Mouse (Mus musculus) neural tube, embryonic 15.5 days (tissue): ENCODE results near the gene Gfm2. TPM values are rescaled to one million over a fixed set of nuclear protein-coding genes. Genes with fewer than 3 reads are reported as not detected.

Experiments used
- ATAC-seq: fragments of 200-750 bp; cut with Nextera tagmentation; 2 replicates; pipeline ENCODE4 v1.8.0; 2017; ENCODE audit warnings: mild to moderate bottlenecking, moderate TSS enrichment, moderate library complexity; ENCODE audit not compliant: low FRiP score
- H3K27ac ChIP-seq: fragments of 300-500 bp; sonication (generic); replicated peaks from 2 replicates; pipeline ENCODE4 v1.5.1; 2015; ENCODE audit warnings: mild to moderate bottlenecking, inconsistent platforms
- H3K27me3 ChIP-seq: fragments of 300-500 bp; sonication (generic); replicated peaks from 2 replicates; pipeline ENCODE4 v1.6.1; 2015; ENCODE audit warnings: inconsistent platforms
- H3K36me3 ChIP-seq: fragments of 300-500 bp; sonication (generic); 2 replicates; pipeline ENCODE4 v1.6.1; 2015; ENCODE audit warnings: inconsistent platforms
- H3K4me1 ChIP-seq: fragments of 300-500 bp; sonication (generic); 2 replicates; pipeline ENCODE4 v1.6.1; 2015; ENCODE audit warnings: inconsistent platforms
- H3K4me2 ChIP-seq: fragments of 300-500 bp; sonication (generic); 2 replicates; pipeline ENCODE4 v1.6.1; 2015; ENCODE audit warnings: inconsistent platforms, mild to moderate bottlenecking, moderate library complexity
- H3K4me3 ChIP-seq: fragments of 300-500 bp; sonication (generic); replicated peaks from 2 replicates; pipeline ENCODE4 v1.5.1; 2015; ENCODE audit warnings: mild to moderate bottlenecking, inconsistent platforms
- H3K9ac ChIP-seq: fragments of 300-500 bp; sonication (generic); replicated peaks from 2 replicates; pipeline ENCODE4 v1.6.1; 2015; ENCODE audit warnings: mild to moderate bottlenecking, inconsistent platforms
- H3K9me3 ChIP-seq: fragments of 300-500 bp; sonication (generic); replicated peaks from 2 replicates; pipeline ENCODE4 v1.6.1; 2016; ENCODE audit warnings: inconsistent platforms
- whole genome bisulfite sequencing: fragments of 180-500 bp; shearing (Covaris S2); methylation state at CpG from one replicate; pipeline ENCODE4 v1.1.7; 2015; ENCODE audit warnings: mixed read lengths; 5-methylcytosine and 5-hydroxymethylcytosine counted together
- polyA plus RNA-seq: library from polyadenylated mRNA; unstranded; fragments of >200 nt; fragmentation: Nextera tagmentation; extraction: Ambion mirVana; gene quantifications from 2 replicates; pipeline ENCODE4 v1.2.1, GENCODE M21; 2015

Gene Gfm2
- polyA plus RNA-seq, 1 experiment from 2014 or later = 34.2 TPM

DNA sequence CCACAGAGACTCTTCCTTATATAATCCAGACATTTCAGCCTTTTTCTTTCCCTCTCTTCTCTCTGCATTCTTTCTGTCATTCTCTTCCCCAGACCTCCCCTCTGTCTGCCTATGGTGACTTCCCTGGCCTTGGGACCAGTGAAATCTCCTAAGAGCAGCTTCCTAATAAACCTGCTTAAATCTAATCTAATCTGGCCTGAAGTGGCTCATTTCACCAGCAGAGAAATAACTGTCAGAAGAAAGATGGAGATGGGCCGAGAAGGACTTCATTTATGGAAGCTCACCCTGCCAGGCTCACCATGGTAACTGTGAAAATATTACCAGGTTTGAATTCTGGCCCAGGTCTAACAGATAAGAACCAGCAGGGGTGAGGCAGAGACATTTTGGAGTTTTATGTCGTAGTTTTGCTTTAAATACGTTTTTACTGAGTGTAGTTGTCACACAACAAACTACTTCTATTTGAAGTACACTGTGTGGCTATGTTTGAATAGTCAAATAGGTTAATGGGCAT, 70.8 kb downstream of the Gfm2 start:
- Histone ChIP-seq H3K27ac (no peak overlapping the region), H3K4me3 (no peak overlapping the region), H3K4me2 (no peak overlapping the region), H3K36me3 (no peaks in the 10 kb centered on the region), H3K4me1 (peaks cover 8% of the 10 kb centered on the region), H3K27me3 (no peaks in the 10 kb centered on the region), H3K9ac (no peak overlapping the region), H3K9me3 (no peaks in the 10 kb centered on the region)
- WGBS = 66% methylated on average over 3 of the region's 3 CpGs
- ATAC-seq = no peak

DNA sequence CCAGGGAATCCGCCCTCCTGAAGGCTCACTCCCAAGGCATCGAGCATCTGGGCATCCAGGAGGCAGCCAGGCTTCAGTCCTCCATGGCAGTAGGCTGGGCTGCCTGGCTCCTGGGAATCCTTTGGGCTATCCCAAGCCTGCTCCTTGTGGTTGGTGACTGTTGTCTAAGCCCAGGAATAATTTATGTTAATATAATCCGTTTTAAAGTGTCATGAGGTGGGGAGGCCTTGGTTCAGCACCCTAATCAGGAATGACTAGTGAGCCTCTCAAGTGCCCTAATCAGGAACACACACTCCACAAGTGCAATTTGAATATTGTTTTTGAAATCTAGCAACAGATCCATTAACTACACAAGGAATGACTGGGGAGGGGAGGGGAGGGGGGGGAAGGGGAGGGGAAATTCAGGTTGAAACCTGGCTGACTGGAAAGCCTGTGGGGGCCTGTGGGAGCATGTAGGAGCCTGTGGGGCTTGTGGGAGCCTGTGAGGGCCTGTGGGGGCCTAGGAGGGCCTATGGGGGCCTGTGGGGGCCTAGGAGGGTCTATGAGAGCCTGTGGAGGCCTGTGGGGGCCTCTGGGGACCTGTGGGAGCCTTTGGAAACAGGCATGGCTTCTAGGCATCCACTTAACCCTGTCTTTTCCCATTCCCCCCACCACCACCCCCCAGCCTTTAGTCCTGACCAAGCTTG, 77.0 kb downstream of the Gfm2 start:
- no peak for ATAC-seq
- H3K27me3 ChIP-seq = no peaks in the 10 kb centered on the region
- H3K4me3 ChIP-seq = no peak overlapping the region
- H3K27ac ChIP-seq = no peak overlapping the region
- H3K9ac ChIP-seq = no peak overlapping the region
- H3K36me3 ChIP-seq = no peaks in the 10 kb centered on the region
- no peaks in the 10 kb centered on the region for H3K9me3 ChIP-seq
- WGBS = 67% methylated on average over 3 of the region's 3 CpGs
- peaks cover 6% of the 10 kb centered on the region; the same call in 1 of the 2 replicates for H3K4me1 ChIP-seq
- H3K4me2 ChIP-seq = no peak overlapping the region

GRCm38 (mm10) chr13:97215563-97215962, 77.8 kb downstream of the Gfm2 start:
- ATAC-seq = no peak
- Histone ChIP-seq H3K27ac (no peak overlapping the region), H3K4me3 (no peak overlapping the region), H3K4me1 (peaks cover 6% of the 10 kb centered on the region; the same call in 1 of the 2 replicates), H3K4me2 (no peak overlapping the region), H3K36me3 (no peaks in the 10 kb centered on the region), H3K27me3 (no peaks in the 10 kb centered on the region), H3K9me3 (no peaks in the 10 kb centered on the region), H3K9ac (no peak overlapping the region)
- WGBS = 50% methylated on average over 4 of the region's 4 CpGs

GRCm38 (mm10) chr13:97216196-97216595, 78.5 kb downstream of the Gfm2 start:
- 70% methylated on average over 5 of the region's 5 CpGs for WGBS
- Histone ChIP-seq H3K4me1 (peaks cover 6% of the 10 kb centered on the region; the same call in 1 of the 2 replicates), H3K27ac (no peak overlapping the region), H3K9ac (no peak overlapping the region), H3K9me3 (no peaks in the 10 kb centered on the region), H3K27me3 (no peaks in the 10 kb centered on the region), H3K4me2 (no peak overlapping the region), H3K36me3 (no peaks in the 10 kb centered on the region), H3K4me3 (no peak overlapping the region)
- ATAC-seq = no peak

GRCm38 (mm10) chr13:97220022-97220421, 82.3 kb downstream of the Gfm2 start:
- H3K9ac ChIP-seq = no peak overlapping the region
- H3K4me1 ChIP-seq = peaks cover 6% of the 10 kb centered on the region; the same call in 1 of the 2 replicates
- no peak for ATAC-seq
- WGBS = 95% methylated on average over 3 of the region's 3 CpGs
- no peak overlapping the region for H3K27ac ChIP-seq
- no peaks in the 10 kb centered on the region for H3K9me3 ChIP-seq
- H3K4me3 ChIP-seq = no peak overlapping the region
- no peak overlapping the region for H3K4me2 ChIP-seq
- no peaks in the 10 kb centered on the region for H3K27me3 ChIP-seq
- no peaks in the 10 kb centered on the region for H3K36me3 ChIP-seq

GRCm38 (mm10) chr13:97223856-97224255, 86.1 kb downstream of the Gfm2 start:
- Histone ChIP-seq H3K4me3 (no peak overlapping the region), H3K4me1 (no peaks in the 10 kb centered on the region), H3K27me3 (no peaks in the 10 kb centered on the region), H3K36me3 (no peaks in the 10 kb centered on the region), H3K9ac (no peak overlapping the region), H3K9me3 (no peaks in the 10 kb centered on the region), H3K27ac (no peak overlapping the region), H3K4me2 (no peak overlapping the region)
- 73% methylated on average over 8 of the region's 8 CpGs for WGBS
- ATAC-seq = no peak

- Histone ChIP-seq H3K9ac (no peak overlapping the region), H3K27ac (no peak overlapping the region), H3K36me3 (no peaks in the 10 kb centered on the region), H3K4me3 (no peak overlapping the region), H3K9me3 (no peaks in the 10 kb centered on the region), H3K4me1 (no peaks in the 10 kb centered on the region), H3K4me2 (no peak overlapping the region), H3K27me3 (no peaks in the 10 kb centered on the region)
- no peak for ATAC-seq
- 81% methylated on average over 10 of the region's 10 CpGs for WGBS
These were observed 86.7 kb downstream of the Gfm2 start for GRCm38 (mm10) chr13:97224341-97224982.

DNA sequence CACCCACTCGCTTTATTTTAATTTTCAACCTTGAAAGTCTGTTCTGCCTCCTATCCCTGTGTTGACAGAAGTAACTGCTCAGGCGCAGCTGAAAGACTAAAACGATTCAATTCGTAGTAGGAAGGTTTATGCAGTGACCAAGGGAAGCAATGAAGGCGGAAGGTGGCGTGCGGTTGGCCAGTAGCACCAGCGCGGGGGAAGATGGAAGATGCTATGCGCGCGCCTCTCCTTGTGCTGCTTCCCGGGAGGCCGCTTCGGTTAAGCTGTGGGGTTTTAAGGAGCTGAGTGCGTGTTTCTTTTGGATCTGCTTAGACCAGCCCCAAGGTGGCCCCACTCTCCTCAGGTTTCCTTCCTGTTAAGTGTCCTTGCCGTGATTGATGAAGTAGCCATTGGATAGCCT, 87.4 kb downstream of the Gfm2 start:
- H3K9me3 ChIP-seq = no peaks in the 10 kb centered on the region
- no peak overlapping the region for H3K27ac ChIP-seq
- no peak overlapping the region for H3K4me2 ChIP-seq
- 72% methylated on average over 17 of the region's 17 CpGs for WGBS
- H3K9ac ChIP-seq = no peak overlapping the region
- no peaks in the 10 kb centered on the region for H3K4me1 ChIP-seq
- H3K36me3 ChIP-seq = no peaks in the 10 kb centered on the region
- no peak overlapping the region for H3K4me3 ChIP-seq
- no peaks in the 10 kb centered on the region for H3K27me3 ChIP-seq
- no peak for ATAC-seq

- Histone ChIP-seq H3K36me3 (no peaks in the 10 kb centered on the region), H3K4me1 (no peaks in the 10 kb centered on the region), H3K4me3 (no peak overlapping the region), H3K27me3 (no peaks in the 10 kb centered on the region), H3K27ac (no peak overlapping the region), H3K9ac (no peak overlapping the region), H3K4me2 (no peak overlapping the region), H3K9me3 (no peaks in the 10 kb centered on the region)
- 91% methylated on average over 3 of the region's 3 CpGs for WGBS
- no peak for ATAC-seq
These were observed 90.1 kb downstream of the Gfm2 start for GRCm38 (mm10) chr13:97227795-97228194.

- H3K4me3 ChIP-seq = no peak overlapping the region
- H3K9me3 ChIP-seq = no peaks in the 10 kb centered on the region
- no peak overlapping the region for H3K9ac ChIP-seq
- H3K27ac ChIP-seq = no peak overlapping the region
- H3K36me3 ChIP-seq = no peaks in the 10 kb centered on the region
- no peaks in the 10 kb centered on the region for H3K27me3 ChIP-seq
- 78% methylated on average over 3 of the region's 3 CpGs for WGBS
- no peak overlapping the region for H3K4me2 ChIP-seq
- ATAC-seq = no peak
- peaks cover 4% of the 10 kb centered on the region; the same call in 1 of the 2 replicates for H3K4me1 ChIP-seq
These were observed 92.4 kb downstream of the Gfm2 start for GRCm38 (mm10) chr13:97230101-97230500.
